Mouse (Mus musculus) kidney, adult 2 months (tissue): Measurements from ENCODE around the gene Adgrg6. TPM values are rescaled to one million over a fixed set of nuclear protein-coding genes. Genes with fewer than 3 reads are reported as not detected.

ENCODE experiments used
- DNase-seq: peaks from one replicate; pipeline ENCODE4 v3.0.0; 2021
- H3K27ac ChIP-seq: fragments of 200-500 bp; 2 replicates; pipeline ENCODE4 v1.5.1; 2012; ENCODE audit warnings: low read depth, low read length, control low read depth, inconsistent platforms; ENCODE audit not compliant: insufficient read depth
- H3K27me3 ChIP-seq: fragments of 200-500 bp; replicated peaks from 2 replicates; pipeline ENCODE4 v1.6.1; 2012; ENCODE audit warnings: mild to moderate bottlenecking, moderate library complexity, low read length, inconsistent platforms; ENCODE audit not compliant: control insufficient read depth, insufficient read depth
- H3K36me3 ChIP-seq: fragments of 200-500 bp; 2 replicates; pipeline ENCODE4 v1.6.1; 2012; ENCODE audit warnings: mild to moderate bottlenecking, moderate library complexity, low read length, inconsistent platforms; ENCODE audit not compliant: control insufficient read depth, insufficient read depth
- H3K4me1 ChIP-seq: fragments of 200-500 bp; 2 replicates; pipeline ENCODE4 v1.6.1; 2011; ENCODE audit warnings: low read length; ENCODE audit not compliant: control insufficient read depth, insufficient read depth
- H3K4me3 ChIP-seq: fragments of 200-500 bp; 2 replicates; pipeline ENCODE4 v1.5.1; 2011; ENCODE audit warnings: mild to moderate bottlenecking, low read depth, low read length, control low read depth; ENCODE audit not compliant: insufficient read depth
- CTCF ChIP-seq: fragments of 200-500 bp; conservative IDR thresholded peaks from 2 replicates; pipeline ENCODE4 v1.5.1; 2011; ENCODE audit warnings: low read depth, mild to moderate bottlenecking, control low read depth, low read length, moderate library complexity, mixed read lengths; ENCODE audit not compliant: insufficient read depth, insufficient read length
- POLR2A ChIP-seq: fragments of 200-500 bp; IDR thresholded peaks from one replicate; pipeline ENCODE4 v1.6.1; 2011; ENCODE audit warnings: low read depth, low read length, control low read depth
- WGBS: fragments of 180-500 bp; shearing (Covaris S2); methylation state at CpG from one replicate; pipeline ENCODE4 v1.1.7; 2018; 5-methylcytosine and 5-hydroxymethylcytosine counted together
- polyA plus RNA-seq: library from polyadenylated mRNA; depleted of rRNA; stranded (reverse); fragments of >200 nt; gene quantifications from 2 replicates; pipeline ENCODE4 v1.2.3, GENCODE M21; 2012; rRNA removed

Adgrg6 gene
- polyA plus RNA-seq, 1 experiment, result 1.9 TPM

- no peaks in the 10 kb centered on the region for H3K4me1 ChIP-seq
- 92% methylated on average over 5 of the region's 5 CpGs for WGBS
- H3K4me3 ChIP-seq, result no peak overlapping the region
- no peak overlapping the region for H3K27ac ChIP-seq
- no peak for DNase-seq
- TF ChIP-seq CTCF, result no peak
- TF ChIP-seq POLR2A, result no peak
- no peaks in the 10 kb centered on the region for H3K36me3 ChIP-seq
- H3K27me3 ChIP-seq, result no peaks in the 10 kb centered on the region
Measured at GRCm38 (mm10) chr10:14385574-14385973, 159.9 kb downstream of the Adgrg6 start.

DNA sequence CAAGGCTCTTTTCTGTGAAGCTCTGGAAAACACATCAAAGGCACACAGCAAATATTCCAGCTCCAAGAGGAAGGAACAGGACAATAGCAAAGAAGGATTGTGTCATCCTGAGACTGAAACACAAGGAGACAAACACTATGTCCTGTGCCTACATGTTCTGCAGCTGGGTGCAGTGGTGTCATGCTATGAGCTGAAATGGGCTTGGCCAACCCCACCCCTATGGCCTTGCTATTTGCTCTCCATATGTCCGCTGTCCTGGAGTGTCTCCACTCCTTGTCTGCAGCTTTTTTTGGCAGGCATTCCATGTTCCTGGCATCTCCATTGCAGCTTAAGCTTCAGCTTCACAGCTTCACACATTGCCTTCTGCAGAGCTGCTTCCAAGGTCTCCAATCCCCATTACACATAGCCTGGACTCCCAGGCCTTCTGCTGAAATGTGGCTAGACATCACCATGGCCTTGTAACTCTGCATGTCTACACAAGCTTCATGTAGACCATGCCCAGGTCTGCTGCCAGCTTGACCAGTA lies 180.3 kb downstream of the Adgrg6 start:
- H3K4me1 ChIP-seq, result no peaks in the 10 kb centered on the region
- no peak overlapping the region for H3K27ac ChIP-seq
- no peaks in the 10 kb centered on the region for H3K27me3 ChIP-seq
- no peak for DNase-seq
- H3K4me3 ChIP-seq, result no peak overlapping the region
- 89% methylated on average over 1 of the region's 1 CpGs for WGBS
- H3K36me3 ChIP-seq, result no peaks in the 10 kb centered on the region
- TF ChIP-seq CTCF (no peak), POLR2A (no peak)

DNA sequence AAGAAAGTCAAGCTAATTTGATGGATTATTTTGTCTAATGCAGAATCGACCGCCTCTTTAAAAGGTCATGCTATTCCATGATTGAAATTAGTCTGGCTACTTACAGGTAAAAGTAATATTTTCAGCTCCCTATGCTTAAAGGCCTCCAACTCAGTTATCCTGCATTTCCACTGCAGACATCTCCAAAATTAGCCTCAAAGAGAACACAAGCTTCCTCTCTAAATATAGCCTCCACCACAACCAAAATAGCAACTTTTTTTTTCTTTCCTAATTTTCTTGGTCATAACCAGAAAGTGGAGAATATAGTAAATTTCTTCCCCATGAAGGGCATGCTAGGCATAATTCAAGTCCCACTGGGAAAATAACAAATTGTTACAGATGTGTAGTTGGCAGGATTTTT lies 182.2 kb downstream of the Adgrg6 start:
- Histone ChIP-seq H3K27ac (no peak overlapping the region), H3K4me1 (no peaks in the 10 kb centered on the region), H3K36me3 (no peaks in the 10 kb centered on the region), H3K27me3 (no peaks in the 10 kb centered on the region), H3K4me3 (no peak overlapping the region)
- no peak for TF ChIP-seq POLR2A
- TF ChIP-seq CTCF, result no peak
- no peak for DNase-seq
- 92% methylated on average over 2 of the region's 2 CpGs for WGBS

DNA sequence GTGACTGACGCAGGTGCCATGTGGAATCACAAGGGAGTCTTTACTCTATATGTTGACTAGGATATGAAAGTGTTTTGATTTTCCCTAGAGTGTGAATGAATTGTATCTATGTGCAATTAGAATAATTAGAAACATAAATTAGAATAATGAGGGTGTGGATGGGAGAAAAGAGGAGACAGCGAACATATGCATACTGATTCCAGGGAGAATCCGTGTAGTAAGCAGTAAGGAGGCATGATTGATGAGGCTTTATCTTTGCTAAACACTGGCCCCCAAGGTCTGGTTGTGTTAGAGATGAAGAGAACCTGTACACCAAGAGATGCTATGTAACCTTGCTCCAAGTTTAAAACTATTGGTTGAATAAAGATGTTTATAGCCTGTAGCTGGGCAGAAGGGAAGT lies 187.2 kb downstream of the Adgrg6 start:
- no peak overlapping the region for H3K4me3 ChIP-seq
- TF ChIP-seq POLR2A, result no peak
- TF ChIP-seq CTCF, result no peak
- H3K27ac ChIP-seq, result no peak overlapping the region
- 87% methylated on average over 3 of the region's 3 CpGs for WGBS
- no peaks in the 10 kb centered on the region for H3K4me1 ChIP-seq
- no peaks in the 10 kb centered on the region for H3K36me3 ChIP-seq
- no peaks in the 10 kb centered on the region for H3K27me3 ChIP-seq
- DNase-seq, result no peak

Other genes starting within 250 kb of the Adgrg6 start
- gene Vta1, start 159.9 kb upstream of the Adgrg6 start, polyA plus RNA-seq, result 77.7 and 82.5 TPM in 2 replicates
- 0.38 TPM in 1 of 2 replicates, not detected in the other for gene Nmbr, start 159.9 kb upstream of the Adgrg6 start, polyA plus RNA-seq
- not detected in 2 replicates for gene Gje1, start 172.6 kb upstream of the Adgrg6 start, polyA plus RNA-seq